In genomic region chr5:105527477-105528331, GRCm38 (mm10) we compare ENCODE assay signal across 13 mouse cellular contexts. TPM values are rescaled to one million over a fixed set of nuclear protein-coding genes. Genes with fewer than 3 reads are reported as not detected.
A peak's percentile ranks its signal among the peaks of the same experiment; 100 is the strongest.
DNase-seq lines count a peak whose midpoint lies in the region; ATAC-seq lines count a peak whose summit lies in the region.
"Had no signal": no experiment of that assay in that cellular context is flagged by ENCODE, and none has a peak within 500 bp of the region (broad histone marks: within the 10 kb centered on the region; RNA-seq: fewer than 3 reads in every experiment).

No protein-coding gene starts in this region.

- H3K36me3 ChIP-seq in heart, embryonic 11.5 days (ENCODE audit: control insufficient read depth, insufficient read depth, low read length), result peaks cover 4% of the 10 kb centered on the region; the same call in 1 of the 2 replicates
- H3K36me3 ChIP-seq in liver, embryonic 12.5 days, result peaks cover 57% of the 10 kb centered on the region
- peaks cover 10% of the 10 kb centered on the region; the same call in 1 of the 2 replicates for H3K36me3 ChIP-seq in hindbrain, embryonic 12.5 days
- H3K36me3 ChIP-seq: lung, embryonic 15.5 days had no signal

- H3K4me1 ChIP-seq in heart, embryonic 11.5 days (ENCODE audit: control insufficient read depth, insufficient read depth, low read length), result peaks cover 54% of the 10 kb centered on the region
- H3K4me1 ChIP-seq in liver, embryonic 12.5 days, result peaks cover 77% of the 10 kb centered on the region
- no peaks in the 10 kb centered on the region for H3K4me1 ChIP-seq in hindbrain, embryonic 12.5 days

- peak overlapping the region; percentile 23; the same call in 1 of the 2 replicates for H3K9ac ChIP-seq in heart, embryonic 11.5 days (ENCODE audit: low read depth, low read length)
- H3K9ac ChIP-seq in liver, embryonic 12.5 days, result peak overlapping the region; percentile 32
- no peak overlapping the region for H3K9ac ChIP-seq in hindbrain, embryonic 12.5 days
- H3K9ac ChIP-seq: lung, embryonic 15.5 days had no signal

- H3K27me3 ChIP-seq in heart, embryonic 11.5 days (ENCODE audit: control insufficient read depth, insufficient read depth, low read length), result no peaks in the 10 kb centered on the region
- H3K27me3 ChIP-seq in liver, embryonic 12.5 days (replicated peaks), result no peaks in the 10 kb centered on the region
- no peaks in the 10 kb centered on the region for H3K27me3 ChIP-seq in hindbrain, embryonic 12.5 days
- H3K27me3 ChIP-seq: lung, embryonic 15.5 days had no signal

- H3K4me3 ChIP-seq in heart, embryonic 11.5 days (ENCODE audit: low read depth, low read length), result no peak overlapping the region
- peak overlapping the region; percentile 16; the same call in 1 of the 2 replicates for H3K4me3 ChIP-seq in liver, embryonic 12.5 days
- no peak overlapping the region for H3K4me3 ChIP-seq in hindbrain, embryonic 12.5 days
- H3K4me3 ChIP-seq: lung, embryonic 15.5 days had no signal

- H3K9me3 ChIP-seq in heart, embryonic 11.5 days (replicated peaks; ENCODE audit: control insufficient read depth, low read length), result no peaks in the 10 kb centered on the region
- no peaks in the 10 kb centered on the region for H3K9me3 ChIP-seq in liver, embryonic 12.5 days (replicated peaks)
- H3K9me3 ChIP-seq in hindbrain, embryonic 12.5 days (replicated peaks), result no peaks in the 10 kb centered on the region
- H3K9me3 ChIP-seq: lung, embryonic 15.5 days had no signal

- peak overlapping the region; percentile 52 for H3K4me2 ChIP-seq in heart, embryonic 11.5 days
- H3K4me2 ChIP-seq in liver, embryonic 12.5 days, result peak overlapping the region; percentile 53
- no peak overlapping the region for H3K4me2 ChIP-seq in hindbrain, embryonic 12.5 days (replicated peaks)
- H3K4me2 ChIP-seq: lung, embryonic 15.5 days had no signal

- H3K27ac ChIP-seq in heart, embryonic 11.5 days (ENCODE audit: low read depth, low read length), result peak overlapping the region; percentile 88
- H3K27ac ChIP-seq in liver, embryonic 12.5 days, result peak overlapping the region; percentile 82
- no peak overlapping the region for H3K27ac ChIP-seq in hindbrain, embryonic 12.5 days
- H3K27ac ChIP-seq: lung, embryonic 15.5 days had no signal

- 51% methylated on average over 23 of the region's 23 CpGs for WGBS in heart, embryonic 11.5 days (ENCODE audit: insufficient replicate concordance)
- 47% methylated on average over 23 of the region's 23 CpGs for WGBS in liver, embryonic 12.5 days (ENCODE audit: insufficient replicate concordance)
- WGBS in hindbrain, embryonic 12.5 days, result 91% methylated on average over 23 of the region's 23 CpGs

- peak; percentile 86 for ATAC-seq in heart, embryonic 11.5 days (replicated peaks; ENCODE audit: insufficient number of reproducible peaks, low FRiP score, low TSS enrichment)
- ATAC-seq in liver, embryonic 12.5 days, result peak; percentile 79
- no peak for ATAC-seq in hindbrain, embryonic 12.5 days (ENCODE audit: low FRiP score)
- ATAC-seq: forebrain, embryonic 16.5 days had no signal

- DNase-seq in MEL-GATA-1-ER (ENCODE audit: extremely low read depth, low read depth), result peak; percentile 88
- DNase-seq in adrenal gland, adult 8-10 months, result peak; percentile 60
- no peak for DNase-seq in left cerebral cortex, adult 18-20 months (ENCODE audit: low spot score in 2 of 2)
- no peak for DNase-seq in thymus, postnatal 4 days
- DNase-seq in frontal cortex, postnatal 25 days (ENCODE audit: low spot score in 2 of 2), result no peak
- DNase-seq: cerebellum, adult 2 months; kidney, adult 9 months; thymus, adult 2 months had no signal

RNA-seq across cellular contexts. Expression of gene Lrrc8c, which starts 8.5 kb away (rescaled TPM):
- 10 to 100 TPM; 16.8 to 28.0 (median 24.5) TPM for total RNA-seq in adrenal gland, adult 8-10 months (2022)
- polyA plus RNA-seq in heart, embryonic 11.5 days (2014; fragmentation: Nextera tagmentation; extraction: Ambion mirVana), result 32.5 and 33.5 TPM in 2 replicates
- 23.0 and 23.9 TPM in 2 replicates for polyA plus RNA-seq in liver, embryonic 12.5 days (2016; fragmentation: Nextera tagmentation; extraction: Ambion mirVana)
- total RNA-seq in left cerebral cortex, adult 18-20 months (2021), result 10 to 100 TPM; 30.7 to 31.0 TPM
- 13.4 and 15.8 TPM in 2 replicates for polyA plus RNA-seq in hindbrain, embryonic 12.5 days (2016; fragmentation: Nextera tagmentation; extraction: Ambion mirVana)

Comparison
In these comparisons a context has a peak if more than half of its experiments do, and no peak if none do; other contexts are left out.
1. DNase-seq: peak in MEL-GATA-1-ER (single experiment) and adrenal gland, adult 8-10 months (single experiment); none in left cerebral cortex, adult 18-20 months (0 of 2), thymus, postnatal 4 days (single experiment) and frontal cortex, postnatal 25 days (0 of 2).